Mouse (Mus musculus) CH12F3 (cell line): ENCODE results near the gene Ero1l.

Experiments
- in situ Hi-C: fragments of 300-500 bp; cut with MboI; formaldehyde crosslinking; loops from 2 replicates; pipeline ENCODE4 v1.14.3; 2020; ENCODE audit warnings: low sequenced_read_pairs

Ero1l gene

DNA sequence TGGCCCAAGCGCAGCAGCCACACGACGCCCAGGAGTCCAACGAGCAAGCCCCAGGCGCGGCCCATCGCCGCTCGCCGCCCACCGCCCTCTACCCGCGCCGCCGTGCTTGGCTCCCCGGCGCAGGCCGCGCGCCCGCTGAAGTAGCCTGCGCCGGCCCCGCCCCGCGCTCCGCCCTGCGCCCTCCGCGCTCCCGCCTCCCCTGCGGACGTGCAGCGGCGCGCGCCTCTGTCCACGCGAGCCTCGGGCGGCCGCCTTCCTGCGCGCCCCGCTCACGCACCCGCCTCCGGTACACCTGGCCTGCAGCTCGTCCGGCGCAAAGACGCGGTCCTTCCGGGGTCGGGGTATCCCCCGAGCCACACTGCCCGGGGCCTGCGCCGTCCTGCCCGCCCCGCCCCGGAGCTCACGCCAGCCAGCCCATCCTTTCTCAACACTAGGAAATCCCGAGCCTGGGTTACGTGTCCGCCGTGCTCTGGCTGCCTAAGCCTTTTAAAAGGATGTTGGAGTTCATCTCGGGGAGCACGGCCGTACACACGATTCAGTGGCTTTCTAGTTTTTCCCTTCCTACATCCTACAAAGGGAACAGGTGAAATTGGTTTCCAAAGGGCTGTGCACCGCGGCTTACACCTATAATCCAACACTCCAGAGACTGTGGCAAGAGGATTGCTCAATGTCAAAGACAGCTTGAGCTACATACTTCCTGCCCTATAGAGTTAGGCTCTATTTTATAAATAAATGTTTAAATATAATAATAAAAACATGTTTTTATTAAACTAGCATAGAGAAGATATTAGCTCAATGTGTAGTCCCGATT, at the start of gene Ero1l:
Ero1l (minus strand) TSS at position 346 of the 811 bp plus-strand sequence.
- in situ Hi-C loops = no loop called here

DNA sequence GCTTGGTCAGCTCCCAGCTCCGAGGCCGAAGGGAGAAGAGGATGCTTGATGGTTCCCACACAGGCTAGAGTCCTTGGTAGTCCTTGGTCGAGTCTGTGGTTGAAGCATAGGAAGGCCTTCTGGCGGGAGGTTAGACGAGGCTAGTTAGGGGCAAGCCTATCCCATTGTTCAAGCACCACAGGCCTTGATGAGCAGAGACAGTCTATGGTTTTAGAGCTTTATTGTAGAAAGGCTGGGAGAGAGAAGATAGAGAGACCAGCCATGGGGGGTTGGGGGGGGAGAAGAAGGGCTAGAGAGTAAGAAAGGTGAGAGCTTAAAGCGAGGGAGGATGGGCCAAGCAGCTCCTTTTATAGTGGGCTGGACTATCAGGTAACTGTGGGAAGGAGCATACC, 46.6 kb upstream of the Ero1l start:
- in situ Hi-C loops = no loop called here

DNA sequence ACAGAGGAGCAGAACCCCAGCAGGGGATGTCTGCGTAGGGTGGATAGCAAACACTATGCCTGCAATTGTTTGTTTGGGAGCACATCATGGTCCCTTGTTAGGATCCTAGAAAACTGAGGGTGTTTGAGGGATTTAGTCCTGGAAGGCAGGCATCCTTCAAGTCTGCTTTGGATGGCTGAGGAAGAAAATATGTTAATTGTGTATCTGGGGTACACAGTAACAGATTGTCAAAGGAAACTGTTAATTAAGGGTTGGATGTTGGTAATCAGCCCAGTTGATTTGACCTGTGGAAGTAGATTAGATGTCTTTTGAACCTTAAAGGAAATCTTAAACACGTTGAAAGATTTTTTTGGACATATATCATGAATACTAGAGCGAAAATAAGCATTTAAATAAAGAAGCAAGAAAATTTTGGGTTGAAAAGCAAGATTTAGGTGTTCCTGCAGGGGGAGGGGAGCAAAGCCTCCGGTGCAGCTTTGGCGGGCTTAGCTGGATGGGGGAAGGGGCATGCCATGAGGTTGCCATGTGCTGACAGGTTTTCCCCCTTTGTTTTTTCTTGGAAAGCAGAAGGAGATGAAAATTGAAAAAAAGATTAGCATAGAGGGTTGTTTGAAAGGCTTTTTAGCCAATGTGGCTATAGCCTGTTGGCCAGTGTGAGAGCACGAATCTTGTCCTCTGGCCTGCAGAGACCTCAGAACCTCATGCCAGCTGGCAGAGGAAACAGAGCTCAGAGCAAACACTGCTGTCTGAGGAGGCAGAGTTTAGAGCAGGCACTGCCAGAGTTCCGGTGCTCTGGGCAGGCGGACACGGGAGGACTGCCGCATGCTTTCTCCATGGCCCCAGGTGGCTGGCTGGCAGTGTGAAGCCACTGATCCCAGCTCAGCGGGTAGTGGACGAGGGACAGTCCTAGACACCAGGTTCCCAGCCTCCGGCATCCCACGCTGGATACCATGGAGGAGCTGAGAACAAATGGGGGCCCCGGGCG, 45.9 kb upstream of the Ero1l start:
- in situ Hi-C loops = no loop called here

DNA sequence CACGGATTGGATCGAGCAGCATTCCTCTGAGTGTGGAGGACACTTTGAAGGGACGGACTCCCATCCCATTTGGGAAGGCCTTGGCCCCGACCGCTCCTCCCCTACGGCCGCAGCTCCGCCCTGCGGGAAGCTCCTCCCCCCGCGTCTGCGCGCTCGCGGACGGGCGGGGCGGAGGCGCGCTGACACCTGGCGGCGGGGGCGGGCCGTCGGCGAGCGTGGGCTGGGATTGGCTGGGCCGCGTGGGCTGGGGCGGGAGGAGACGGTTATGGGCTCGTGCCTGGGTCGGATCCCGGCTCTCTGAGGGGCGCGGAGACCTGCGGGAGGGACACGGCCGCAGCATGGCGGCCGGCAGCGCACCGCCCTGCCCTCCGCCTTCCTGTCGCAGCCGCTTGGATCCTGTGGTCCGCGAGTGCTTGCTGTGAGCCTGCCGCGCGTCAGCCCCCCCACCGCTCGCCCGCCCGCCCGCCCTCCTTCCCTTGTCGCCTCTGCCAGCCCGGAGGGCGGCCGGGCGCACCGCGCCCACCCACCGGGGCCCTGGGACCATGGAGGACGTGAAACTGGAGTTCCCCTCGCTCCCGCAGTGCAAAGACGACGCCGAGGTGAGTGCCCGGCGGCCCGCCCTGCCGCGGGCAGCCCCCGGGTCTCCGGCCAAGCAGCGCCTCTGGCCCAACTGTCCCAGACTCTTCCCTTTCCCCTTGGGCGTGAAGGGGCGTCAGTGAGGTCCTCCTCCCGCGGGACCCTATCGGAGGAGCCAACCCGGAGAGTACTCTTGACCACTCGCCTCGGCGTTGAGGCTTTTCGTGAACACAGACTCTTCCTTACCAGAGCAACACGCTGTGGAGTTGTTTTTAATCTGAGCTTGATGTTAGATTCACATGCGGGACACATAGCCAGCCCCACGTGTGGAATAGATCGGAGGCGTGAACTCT, 32.6 kb upstream of the Ero1l start, which contains the start of gene Styx:
Styx (plus strand) TSS at position 163 of the 929 bp plus-strand sequence.
- in situ Hi-C loops = no loop called here

DNA sequence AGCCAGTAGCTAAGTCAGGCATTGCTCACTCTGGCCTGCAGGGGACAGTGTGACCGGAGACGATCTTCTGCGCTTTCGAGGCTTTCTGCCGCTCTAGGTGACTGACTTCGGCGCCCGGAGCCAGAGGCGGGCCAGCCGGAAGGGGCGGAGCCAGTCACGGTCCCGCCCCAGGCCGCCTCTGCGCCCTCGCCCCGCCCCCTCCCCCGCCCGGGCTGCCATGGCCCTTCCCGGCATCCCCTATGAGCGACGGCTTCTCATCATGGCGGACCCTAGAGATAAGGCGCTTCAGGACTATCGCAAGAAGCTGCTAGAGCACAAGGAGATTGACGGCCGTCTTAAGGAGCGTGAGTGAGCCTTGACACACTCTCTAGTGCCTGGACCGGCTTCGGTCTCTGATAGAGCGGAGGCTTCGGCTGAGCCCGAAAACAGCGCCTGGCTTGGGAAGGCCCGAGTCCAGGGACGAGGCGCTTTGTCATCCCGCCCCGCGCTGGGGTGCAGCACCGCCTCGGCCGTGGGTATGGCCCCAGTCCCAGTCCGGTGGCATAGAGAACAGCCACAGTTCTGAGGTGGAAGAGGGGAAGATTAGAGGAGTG, 11.1 kb upstream of the Ero1l start, which contains the start of gene Psmc6:
Psmc6 (plus strand) TSS at position 200 of the 593 bp plus-strand sequence.
- in situ Hi-C loops = no loop called here

DNA sequence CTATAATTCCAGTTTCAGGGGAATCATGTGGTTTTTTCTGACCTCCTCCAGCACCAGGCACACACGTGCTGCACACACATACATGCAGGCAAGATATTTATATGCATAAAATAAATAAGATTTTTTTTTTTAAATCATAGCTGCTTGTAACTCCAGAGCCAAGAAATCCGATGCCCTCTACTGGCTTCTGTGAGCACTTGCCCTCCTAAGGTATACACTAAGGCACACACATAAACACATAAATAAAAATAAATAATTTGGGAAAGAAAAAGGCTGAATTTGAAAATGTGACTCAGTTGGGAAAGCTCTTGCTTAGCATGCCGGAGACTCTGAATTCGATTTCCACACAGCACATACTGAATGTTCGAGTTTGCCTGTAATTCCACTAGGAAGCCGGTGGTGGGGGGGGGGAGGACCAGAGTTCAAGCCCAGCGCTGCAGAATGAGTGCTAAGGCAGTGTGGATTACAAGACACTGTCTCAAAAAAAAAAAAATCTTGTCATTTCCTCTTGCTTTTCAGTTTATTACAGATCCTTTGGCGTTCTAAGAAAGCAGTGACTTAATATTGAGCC, 10.5 kb upstream of the Ero1l start:
- in situ Hi-C loops = no loop called here

DNA sequence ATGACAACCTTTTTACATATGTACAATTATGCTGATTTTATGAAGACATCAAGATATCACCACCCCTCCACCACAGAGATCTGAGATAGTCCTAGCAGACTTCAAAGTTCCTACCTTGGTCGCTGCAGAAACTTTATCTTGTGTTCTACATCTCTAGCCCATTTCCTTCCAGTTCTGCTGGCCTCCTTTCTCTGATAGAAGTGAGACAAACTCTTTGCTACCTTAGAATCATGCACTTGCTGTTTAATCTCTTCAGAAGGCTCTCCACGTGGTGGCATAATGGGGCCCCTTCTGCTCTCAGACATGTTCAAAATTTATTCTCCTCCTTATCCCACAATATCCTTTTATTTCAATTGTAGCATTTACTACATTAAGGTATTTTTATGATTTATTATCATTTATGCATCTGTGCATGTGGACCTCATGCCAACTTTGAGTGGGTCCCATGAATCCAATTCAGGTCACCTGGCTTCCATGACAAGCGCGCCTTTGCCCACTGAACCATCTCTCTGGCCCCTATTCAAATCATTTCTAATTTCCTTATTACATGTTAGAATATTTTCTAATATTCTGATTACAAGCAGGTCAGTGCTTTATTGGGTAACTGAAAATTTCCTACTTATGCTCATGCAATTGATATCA, 9.6 kb upstream of the Ero1l start:
- in situ Hi-C loops = no loop called here

DNA sequence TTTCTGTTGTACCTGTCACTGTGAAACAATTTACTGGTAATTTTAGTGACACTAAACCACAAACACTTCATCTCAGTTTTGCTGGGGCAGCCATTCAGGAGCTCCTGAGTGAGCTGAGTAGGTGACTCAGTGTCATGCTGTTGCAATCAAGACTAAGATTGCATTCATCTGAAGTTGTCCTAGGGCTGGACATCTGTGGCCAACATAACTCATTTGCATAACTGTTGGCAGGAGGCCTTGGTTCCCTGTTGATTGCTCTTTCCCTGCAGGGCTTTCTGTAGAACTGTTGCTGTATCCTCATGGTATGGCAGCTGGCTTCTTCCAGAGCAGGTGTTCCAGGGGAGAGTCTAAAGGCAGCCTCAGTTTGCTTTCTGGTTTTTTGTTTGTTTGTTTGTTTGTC, 6.9 kb upstream of the Ero1l start:
- in situ Hi-C loops = no loop called here

DNA sequence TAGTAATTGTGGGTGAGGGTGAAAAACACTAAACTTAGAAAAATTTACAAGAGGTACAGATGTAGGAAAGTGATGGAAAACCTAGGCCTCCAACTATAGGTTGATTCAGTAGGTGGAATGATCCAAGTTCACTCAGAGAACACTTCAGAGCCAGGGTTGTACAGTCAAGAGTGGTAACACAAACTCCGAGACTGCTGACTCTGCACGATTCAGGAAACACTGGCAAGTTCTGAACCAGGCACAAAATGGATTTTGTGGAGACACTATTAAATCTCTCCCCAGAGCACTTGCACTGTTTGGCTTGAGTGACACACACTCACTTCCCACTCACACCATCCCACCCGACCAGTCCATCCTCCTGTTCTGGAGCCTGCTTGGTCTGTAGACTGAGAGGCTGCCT, 4.7 kb upstream of the Ero1l start:
- in situ Hi-C loops = no loop called here

DNA sequence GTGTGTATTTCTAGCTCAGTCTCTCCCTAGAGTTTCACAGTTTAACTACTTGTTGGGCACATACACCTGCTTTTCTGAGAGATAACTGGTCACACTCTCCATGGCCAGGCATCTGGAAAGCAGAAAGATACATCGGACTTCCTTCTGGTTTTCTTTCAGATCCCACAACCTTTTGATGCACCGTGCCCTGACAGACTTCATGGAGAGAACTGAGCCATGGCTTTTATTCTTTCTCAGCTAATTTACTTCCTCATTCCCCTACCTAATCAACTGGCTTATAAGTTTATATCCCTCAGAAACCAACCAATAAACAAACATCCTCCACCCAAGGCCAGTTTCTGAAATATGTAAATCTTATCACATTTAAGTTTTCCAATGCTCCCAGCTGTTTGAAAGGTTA, 3.9 kb upstream of the Ero1l start:
- in situ Hi-C loops = no loop called here

DNA sequence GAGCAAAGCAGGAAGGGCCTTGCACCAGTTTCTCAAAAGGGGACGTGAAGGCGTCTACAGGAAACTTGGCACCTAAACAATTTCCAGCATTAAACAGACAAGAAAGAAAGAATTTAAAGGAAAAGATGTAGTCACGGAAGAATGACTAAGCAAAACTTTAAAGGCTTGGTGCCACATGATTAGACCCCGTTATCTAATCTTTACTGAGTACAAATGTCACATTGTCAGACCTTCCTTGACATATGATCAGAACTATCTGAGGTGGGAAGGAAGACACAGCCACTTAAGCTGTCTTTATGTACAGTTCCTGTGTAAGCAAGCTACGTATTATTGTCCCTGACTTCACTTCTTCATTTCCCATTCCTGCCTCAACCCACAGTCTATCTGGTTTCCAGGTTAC, 3.1 kb upstream of the Ero1l start:
- in situ Hi-C loops = no loop called here

DNA sequence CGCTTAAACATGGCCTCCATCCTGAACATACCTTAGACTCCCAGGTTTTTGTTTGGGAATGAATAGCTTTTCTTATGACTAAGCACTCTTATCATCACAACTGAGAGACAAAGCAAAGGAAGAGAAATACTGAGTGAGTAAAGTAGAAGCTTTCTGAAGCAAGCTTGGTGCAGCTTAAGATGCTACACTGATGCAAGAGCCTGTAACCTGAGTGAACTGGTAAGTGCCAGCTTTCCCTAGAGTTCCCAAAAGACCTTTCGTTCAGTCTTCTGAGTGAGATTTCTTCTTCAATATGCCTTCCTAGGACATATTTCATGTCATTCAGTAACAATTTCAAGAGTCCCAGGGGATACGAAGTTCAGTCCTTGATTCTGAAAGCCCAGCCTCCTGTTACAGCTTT, 2.5 kb upstream of the Ero1l start:
- in situ Hi-C loops = no loop called here

DNA sequence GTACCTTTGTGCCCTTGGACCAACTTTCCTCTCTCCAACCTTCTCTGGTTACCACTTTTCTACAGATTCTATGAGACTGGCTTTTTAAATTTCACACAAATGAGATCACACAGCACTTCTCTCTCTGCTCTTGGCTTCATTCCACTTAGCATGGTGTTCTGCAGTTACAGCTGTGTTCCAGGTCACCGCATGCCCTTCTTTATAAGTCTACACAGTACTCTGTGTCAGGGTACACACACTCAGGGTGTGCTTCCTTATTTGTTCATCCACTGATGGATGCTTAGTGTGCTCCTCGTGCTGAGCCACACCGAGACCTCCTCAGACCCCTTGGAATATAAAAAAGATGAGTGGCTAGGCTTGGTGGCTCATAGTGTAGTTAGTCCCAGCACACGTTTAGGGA, 1.5 kb upstream of the Ero1l start:
- in situ Hi-C loops = no loop called here

DNA sequence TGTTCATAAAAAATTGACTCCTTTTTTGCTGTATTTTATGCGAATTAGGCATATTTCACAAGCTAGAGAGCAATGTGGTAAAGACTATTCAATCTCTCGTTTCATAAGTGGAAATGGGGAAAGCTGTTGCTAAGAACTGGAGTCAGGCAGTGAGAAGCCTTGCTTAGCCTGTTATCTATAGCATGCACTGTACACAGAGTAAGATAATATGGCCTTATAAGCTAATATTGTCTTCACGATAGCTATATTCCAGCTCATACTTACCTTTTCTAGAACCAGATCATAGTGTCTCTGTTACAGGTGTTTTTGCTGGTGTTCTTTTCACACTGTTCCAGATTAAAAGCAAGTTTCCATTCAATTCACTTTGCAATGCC, 653 bp upstream of the Ero1l start:
- in situ Hi-C loops = no loop called here

DNA sequence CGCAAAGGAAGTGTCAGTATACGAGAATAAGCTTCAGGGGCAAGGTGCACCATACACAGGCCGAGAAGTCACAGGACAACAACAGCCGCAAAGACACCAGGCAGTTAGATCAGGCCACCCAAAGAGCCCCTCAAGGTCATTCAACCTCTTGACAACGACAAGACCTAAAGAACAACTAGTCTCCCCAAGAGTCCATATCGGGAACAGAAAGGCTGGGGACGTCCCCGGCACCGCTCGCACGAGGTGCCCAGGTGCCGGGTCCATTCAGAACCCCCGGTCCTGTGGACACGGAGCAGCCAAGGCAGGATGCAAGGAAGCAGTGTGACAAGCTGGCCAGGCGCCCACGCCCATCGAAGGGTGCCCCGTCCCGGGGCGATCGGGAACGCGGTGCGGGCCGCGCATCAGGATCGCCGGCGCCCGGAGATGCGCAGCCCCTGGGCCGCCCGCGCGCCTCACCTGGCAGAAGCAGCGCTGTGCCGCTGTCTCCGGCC, 605 bp downstream of the Ero1l start:
- in situ Hi-C loops = no loop called here

DNA sequence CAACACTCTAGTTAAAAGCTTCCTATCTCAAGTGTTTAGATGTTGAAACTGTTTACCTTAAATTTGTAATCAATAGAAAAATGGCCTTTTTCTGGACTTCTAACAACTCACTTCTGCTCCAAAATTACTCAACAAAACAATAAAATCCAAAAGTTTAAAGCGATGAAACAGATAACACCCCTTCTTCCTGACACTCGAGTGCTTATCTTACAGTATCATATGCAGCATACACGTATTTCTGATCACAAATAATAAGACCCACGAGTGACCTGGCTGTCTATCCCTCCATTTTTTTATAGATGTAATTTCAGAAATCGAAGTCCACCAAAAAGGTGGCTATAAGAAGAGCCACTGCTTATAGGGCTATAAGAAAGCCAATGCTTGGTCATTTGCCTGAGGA, 1.6 kb downstream of the Ero1l start:
- in situ Hi-C loops = no loop called here

DNA sequence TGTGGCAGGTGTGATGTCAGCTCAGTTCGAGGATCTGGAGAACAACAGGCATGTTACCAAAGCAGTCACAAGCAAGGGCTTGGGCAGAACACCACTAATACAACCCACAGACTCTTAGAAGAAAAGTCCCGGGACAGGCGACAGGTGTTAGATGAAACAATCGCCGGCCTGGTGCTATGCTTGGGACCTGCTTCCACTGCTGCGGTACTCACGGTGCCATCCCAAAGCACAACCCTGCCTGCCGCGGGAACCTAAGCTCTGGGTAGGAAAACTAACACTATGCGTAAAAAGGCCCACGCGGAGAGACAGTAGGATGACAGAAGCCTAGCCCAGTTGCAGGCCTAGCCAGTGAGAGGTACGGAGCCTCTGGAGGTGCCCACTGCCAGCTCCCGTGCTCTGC, 8.5 kb downstream of the Ero1l start:
- in situ Hi-C loops = no loop called here

DNA sequence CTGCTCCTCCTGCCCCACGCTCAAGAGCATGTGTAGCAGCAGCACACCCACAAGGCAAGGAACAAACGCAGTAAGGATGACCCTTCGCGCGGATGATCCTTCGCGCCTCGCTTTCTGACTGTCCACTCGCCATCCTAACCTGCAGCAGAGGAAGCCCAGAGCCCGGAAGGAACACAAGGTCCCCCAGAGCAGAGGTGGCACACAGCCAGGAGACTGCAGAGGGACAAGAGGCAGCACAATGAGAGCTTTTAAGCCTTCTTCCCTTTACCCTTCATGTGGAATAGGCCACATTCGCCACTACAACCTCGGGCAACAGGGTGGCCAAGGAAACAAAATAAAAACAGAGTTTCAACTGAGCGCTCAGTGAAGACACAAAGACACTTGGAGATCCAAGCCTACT, 8.9 kb downstream of the Ero1l start:
- in situ Hi-C loops = no loop called here

DNA sequence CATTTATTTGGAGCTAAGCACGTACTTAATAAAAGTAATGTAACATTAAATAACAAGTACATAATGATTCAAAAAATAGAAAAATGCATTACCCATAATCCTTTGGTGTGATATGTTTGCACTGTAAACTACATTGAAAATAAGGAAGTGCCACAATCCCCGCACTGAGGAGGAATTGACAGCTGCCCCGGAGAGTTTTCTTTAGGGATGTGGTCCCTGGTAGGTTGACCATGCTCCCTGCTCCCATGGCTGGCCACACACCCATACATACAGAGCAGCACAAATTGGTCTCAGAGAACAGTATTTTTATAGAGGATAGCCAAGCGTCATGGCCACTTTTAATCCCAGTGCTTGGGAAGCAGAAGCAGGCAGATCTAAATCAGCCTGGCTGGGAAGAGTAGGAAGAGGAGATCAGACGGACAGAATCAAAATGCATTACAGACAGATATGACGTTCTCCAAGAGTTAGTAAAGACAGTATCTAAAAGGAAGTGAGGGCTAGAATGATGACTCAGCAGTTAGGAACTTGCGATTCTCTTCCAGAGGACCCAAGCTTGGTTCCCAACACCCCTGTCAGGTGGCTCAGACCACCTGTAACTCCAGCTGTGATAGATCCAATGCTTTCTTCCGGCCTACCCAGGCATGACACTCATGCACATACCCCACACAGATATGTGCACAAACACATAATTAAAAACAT, 10.8 kb downstream of the Ero1l start:
- in situ Hi-C loops = no loop called here
